Mouse (Mus musculus): Measurements from ENCODE around the gene Olfr775. TPM values are rescaled to one million over a fixed set of nuclear protein-coding genes. Genes with fewer than 3 reads are reported as not detected.

The Olfr775 gene
- not detected for total RNA-seq (2022)

DNA sequence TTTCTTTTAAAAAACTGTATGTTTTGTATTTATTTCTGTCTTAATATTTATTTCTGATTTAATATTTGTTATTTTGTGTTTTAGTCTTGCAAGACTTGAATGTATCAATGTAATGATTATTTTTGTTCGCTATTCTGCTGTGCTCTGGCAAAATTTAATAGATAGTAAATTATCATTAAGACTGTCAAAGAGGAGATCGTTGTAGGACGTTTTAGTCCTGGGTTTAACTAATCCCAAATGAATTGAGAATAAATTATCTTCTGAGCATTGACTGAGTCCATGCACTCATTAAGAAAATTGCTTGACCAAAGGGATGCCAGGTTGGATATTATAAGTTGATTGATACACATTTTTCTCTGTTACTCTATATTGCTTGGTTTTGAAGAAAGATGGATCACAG, at the start of gene Olfr775:
Olfr775 (plus strand) TSS at position 301 of the 400 bp plus-strand sequence.
- no peak for DNase-seq (ENCODE audit: low spot score)

GRCm38 (mm10) chr10:129230737-129231136, 17.5 kb upstream of the Olfr775 start:
- DNase-seq (ENCODE audit: low spot score) = no peak

- no peak for DNase-seq (ENCODE audit: low spot score)
Observed at GRCm38 (mm10) chr10:129235904-129236303, 12.3 kb upstream of the Olfr775 start, which contains the start of gene Olfr774. Gene Olfr774, plus strand, starts transcription at chr10:129236204.

DNA sequence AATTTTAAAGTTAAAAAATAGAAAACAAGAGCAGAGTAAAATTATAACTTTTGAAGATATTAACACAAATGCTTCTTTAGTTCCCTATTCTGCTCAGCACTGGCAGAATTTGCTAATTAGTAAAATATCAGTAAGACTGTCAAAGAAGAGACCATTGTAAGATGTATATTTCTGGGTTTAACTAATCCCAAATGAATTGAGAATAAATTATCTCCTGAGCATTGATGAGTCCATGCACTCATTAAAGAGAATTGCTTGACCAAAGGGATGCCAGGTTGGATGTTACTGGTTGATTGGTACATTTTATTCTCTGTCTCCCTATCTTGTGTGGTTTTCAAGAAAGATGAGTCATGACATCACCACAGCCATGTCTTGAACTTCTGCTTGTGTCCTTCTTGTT, 10.6 kb downstream of the Olfr775 start, which contains the start of gene Olfr776:
Olfr776 (plus strand) TSS at position 301 of the 400 bp plus-strand sequence.
- no peak for DNase-seq (ENCODE audit: low spot score)

DNA sequence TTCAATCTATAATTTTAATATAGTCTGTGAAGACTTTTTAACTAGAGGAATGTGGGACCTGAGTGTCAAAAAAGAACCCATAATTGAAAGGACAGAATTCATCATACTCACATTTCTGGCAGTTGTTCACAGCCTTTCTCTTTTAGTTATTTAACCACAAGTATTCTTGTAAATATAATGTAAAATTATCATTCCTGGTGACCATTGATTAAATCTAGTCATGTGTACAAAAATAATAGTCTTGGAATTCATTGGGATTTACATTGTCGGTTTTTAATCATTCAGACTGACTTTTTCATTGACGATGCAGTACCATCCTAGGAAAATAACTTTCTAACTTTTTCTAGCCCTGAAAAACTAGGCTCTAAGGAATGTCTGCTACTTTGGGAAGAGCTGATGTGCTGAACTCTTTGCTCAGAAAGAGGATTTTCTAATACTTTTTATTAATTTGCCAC, 22.9 kb downstream of the Olfr775 start, which contains the start of gene Olfr777:
Olfr777 (minus strand) TSS at position 405 of the 455 bp plus-strand sequence.
- DNase-seq (ENCODE audit: low spot score) = no peak

Other genes with a start within 250 kb of the Olfr775 start
- not detected for gene Olfr763, start 237.6 kb upstream of the Olfr775 start, total RNA-seq (2022)
- not detected for gene Olfr764-ps1, start 208.5 kb upstream of the Olfr775 start, total RNA-seq (2022)
- not detected for gene Olfr765, start 198.4 kb upstream of the Olfr775 start, total RNA-seq (2022)
- not detected for gene Olfr766-ps1, start 179.4 kb upstream of the Olfr775 start, total RNA-seq (2022)
- gene Olfr767, start 165.5 kb upstream of the Olfr775 start, total RNA-seq (2022) = not detected
- not detected for gene Olfr768, start 149.0 kb upstream of the Olfr775 start, total RNA-seq (2022)
- not detected for gene Olfr769, start 130.6 kb upstream of the Olfr775 start, total RNA-seq (2022)
- gene Olfr770, start 109.4 kb upstream of the Olfr775 start, total RNA-seq (2022) = not detected
- gene Olfr771, start 83.7 kb upstream of the Olfr775 start, total RNA-seq (2022) = not detected
- not detected for gene Olfr772, start 70.5 kb upstream of the Olfr775 start, total RNA-seq (2022)
- gene Olfr773, start 61.0 kb upstream of the Olfr775 start, total RNA-seq (2022) = not detected
- not detected for gene Olfr774, start 12.2 kb upstream of the Olfr775 start, total RNA-seq (2022)
- not detected for gene Olfr776, start 10.7 kb downstream of the Olfr775 start, total RNA-seq (2022)
- gene Olfr777, start 23.1 kb downstream of the Olfr775 start, total RNA-seq (2022) = not detected
- gene Olfr780, start 69.7 kb downstream of the Olfr775 start, total RNA-seq (2022) = not detected
- not detected for gene Olfr781, start 80.4 kb downstream of the Olfr775 start, total RNA-seq (2022)
- gene Olfr782, start 100.4 kb downstream of the Olfr775 start, total RNA-seq (2022) = not detected
- not detected for gene Olfr784, start 135.7 kb downstream of the Olfr775 start, total RNA-seq (2022)
- gene Olfr785, start 157.0 kb downstream of the Olfr775 start, total RNA-seq (2022) = not detected
- not detected for gene Olfr786, start 178.9 kb downstream of the Olfr775 start, total RNA-seq (2022)
- not detected for gene Olfr787, start 213.4 kb downstream of the Olfr775 start, total RNA-seq (2022)
- gene Olfr788, start 222.6 kb downstream of the Olfr775 start, total RNA-seq (2022) = not detected
- not detected for gene Olfr789, start 236.3 kb downstream of the Olfr775 start, total RNA-seq (2022)

All from heart, adult 8-10 months (tissue).